Mouse (Mus musculus) frontal cortex, adult 2 months (tissue): ENCODE measurements around the gene Pde4dip. TPM values are rescaled to one million over a fixed set of nuclear protein-coding genes. Genes with fewer than 3 reads are reported as not detected.

ENCODE experiments used
- DNase-seq, 2 experiments: peaks; one replicate each; pipeline ENCODE4 v3.0.0; 2022; ENCODE audit warnings: low spot score in 1 of 2; ENCODE audit errors: extremely low spot score in 1 of 2
- polyA plus RNA-seq: library from polyadenylated mRNA; depleted of rRNA; stranded (reverse); fragments of >200 nt; gene quantifications from 2 replicates; pipeline ENCODE4 v1.2.3, GENCODE M21; 2012

The Pde4dip gene
- polyA plus RNA-seq, 1 experiment = 109 TPM

GRCm38 (mm10) chr3:97810334-97810733 lies 78.2 kb downstream of the Pde4dip start:
- DNase-seq = no peak

GRCm38 (mm10) chr3:97805559-97805958 lies 82.9 kb downstream of the Pde4dip start:
- no peak for DNase-seq

GRCm38 (mm10) chr3:97803675-97804074 lies 84.8 kb downstream of the Pde4dip start:
- no peak for DNase-seq

- DNase-seq = no peak
Observed at GRCm38 (mm10) chr3:97802927-97803326, 85.6 kb downstream of the Pde4dip start.

GRCm38 (mm10) chr3:97802297-97802696 lies 86.2 kb downstream of the Pde4dip start:
- no peak for DNase-seq

- no peak for DNase-seq
Observed at GRCm38 (mm10) chr3:97801178-97801699, 87.3 kb downstream of the Pde4dip start.

- no peak for DNase-seq
Observed at GRCm38 (mm10) chr3:97800657-97801056, 87.8 kb downstream of the Pde4dip start.

GRCm38 (mm10) chr3:97800004-97800403 lies 88.5 kb downstream of the Pde4dip start:
- DNase-seq = no peak

GRCm38 (mm10) chr3:97799267-97799666 lies 89.2 kb downstream of the Pde4dip start:
- no peak for DNase-seq

- no peak for DNase-seq
Observed at GRCm38 (mm10) chr3:97797371-97797770, 91.1 kb downstream of the Pde4dip start.

GRCm38 (mm10) chr3:97793995-97794394 lies 94.5 kb downstream of the Pde4dip start:
- no peak for DNase-seq

GRCm38 (mm10) chr3:97790150-97790549 lies 98.4 kb downstream of the Pde4dip start:
- DNase-seq = no peak

GRCm38 (mm10) chr3:97789317-97789716 lies 99.2 kb downstream of the Pde4dip start:
- DNase-seq = no peak

GRCm38 (mm10) chr3:97776195-97776594 lies 112.3 kb downstream of the Pde4dip start:
- DNase-seq = peak in 1 of 2 experiments; percentile 63

- DNase-seq = no peak
Observed at GRCm38 (mm10) chr3:97775742-97776141, 112.8 kb downstream of the Pde4dip start.

- DNase-seq = no peak
Observed at GRCm38 (mm10) chr3:97774861-97775260, 113.6 kb downstream of the Pde4dip start.

GRCm38 (mm10) chr3:97767771-97768762 lies 120.4 kb downstream of the Pde4dip start:
- peak; percentile 90 to 94 for DNase-seq

GRCm38 (mm10) chr3:97767041-97767770 lies 121.3 kb downstream of the Pde4dip start:
- DNase-seq = no peak

- DNase-seq = no peak
Observed at GRCm38 (mm10) chr3:97766459-97766858, 122.0 kb downstream of the Pde4dip start.

GRCm38 (mm10) chr3:97764152-97764551 lies 124.4 kb downstream of the Pde4dip start:
- DNase-seq = no peak

GRCm38 (mm10) chr3:97761951-97762350 lies 126.6 kb downstream of the Pde4dip start:
- no peak for DNase-seq
